Mouse (Mus musculus): ENCODE results near the gene Hmbs. TPM values are rescaled to one million over a fixed set of nuclear protein-coding genes. Genes with fewer than 3 reads are reported as not detected.
"Not testable (repeated sequence)": the region's sequence is repeated elsewhere in the genome, so short reads cannot be mapped to it uniquely, and the experiment has no call there.

The Hmbs gene
- total RNA-seq, 4 experiments from 2014 or later: 24.2 to 26.1 (median 25.2) TPM

- DNase-seq (ENCODE audit: low spot score in 2 of 2): not testable (repeated sequence)
Observed at GRCm38 (mm10) chr9:44325032-44325767, 18.8 kb downstream of the Hmbs start.

GRCm38 (mm10) chr9:44324147-44324546 lies 19.9 kb downstream of the Hmbs start:
- no peak for DNase-seq (ENCODE audit: low spot score in 2 of 2)

DNA sequence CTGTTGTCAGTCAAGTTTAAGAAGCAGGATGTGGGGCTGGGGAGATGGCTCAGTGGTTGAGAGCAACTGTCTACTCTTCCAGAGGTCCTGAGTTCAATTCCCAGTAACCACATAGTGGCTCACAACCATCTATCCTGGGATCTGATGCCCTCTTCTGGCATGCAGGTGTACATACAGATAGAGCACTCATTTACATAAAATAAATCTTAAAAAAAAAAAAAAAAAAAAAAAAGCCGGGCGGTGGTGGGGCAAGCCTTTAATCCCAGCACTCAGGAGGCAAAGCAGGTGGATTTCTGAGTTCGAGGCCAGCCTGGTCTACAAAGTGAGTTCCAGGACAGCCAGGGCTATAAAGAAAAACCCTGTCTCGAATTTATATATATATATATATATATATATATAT lies 20.4 kb downstream of the Hmbs start:
- DNase-seq (ENCODE audit: low spot score in 2 of 2): not testable (repeated sequence)

DNA sequence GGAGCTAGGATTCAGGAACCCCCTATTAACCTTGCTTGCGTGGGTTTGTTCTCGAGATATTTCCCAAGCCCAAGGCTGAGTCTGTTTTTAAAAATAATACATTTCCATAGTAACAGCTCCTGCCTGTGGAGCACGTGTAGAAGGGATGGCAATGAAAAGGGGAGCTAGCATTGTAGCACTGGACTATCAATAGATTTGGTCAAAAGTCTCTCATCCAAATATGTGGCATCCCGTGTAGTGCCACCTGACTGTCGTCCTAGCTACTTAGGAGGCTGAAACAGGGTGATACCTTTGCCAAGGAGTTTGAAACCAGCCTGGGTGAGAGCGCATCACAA lies 23.3 kb downstream of the Hmbs start:
- no peak for DNase-seq (ENCODE audit: low spot score in 2 of 2)

- peak; percentile 86 to 89 for DNase-seq (ENCODE audit: low spot score in 2 of 2)
Observed at GRCm38 (mm10) chr9:44319887-44320798, 23.9 kb downstream of the Hmbs start, which contains the start of gene C2cd2l. C2cd2l (minus strand) TSS chr9:44320285.

DNA sequence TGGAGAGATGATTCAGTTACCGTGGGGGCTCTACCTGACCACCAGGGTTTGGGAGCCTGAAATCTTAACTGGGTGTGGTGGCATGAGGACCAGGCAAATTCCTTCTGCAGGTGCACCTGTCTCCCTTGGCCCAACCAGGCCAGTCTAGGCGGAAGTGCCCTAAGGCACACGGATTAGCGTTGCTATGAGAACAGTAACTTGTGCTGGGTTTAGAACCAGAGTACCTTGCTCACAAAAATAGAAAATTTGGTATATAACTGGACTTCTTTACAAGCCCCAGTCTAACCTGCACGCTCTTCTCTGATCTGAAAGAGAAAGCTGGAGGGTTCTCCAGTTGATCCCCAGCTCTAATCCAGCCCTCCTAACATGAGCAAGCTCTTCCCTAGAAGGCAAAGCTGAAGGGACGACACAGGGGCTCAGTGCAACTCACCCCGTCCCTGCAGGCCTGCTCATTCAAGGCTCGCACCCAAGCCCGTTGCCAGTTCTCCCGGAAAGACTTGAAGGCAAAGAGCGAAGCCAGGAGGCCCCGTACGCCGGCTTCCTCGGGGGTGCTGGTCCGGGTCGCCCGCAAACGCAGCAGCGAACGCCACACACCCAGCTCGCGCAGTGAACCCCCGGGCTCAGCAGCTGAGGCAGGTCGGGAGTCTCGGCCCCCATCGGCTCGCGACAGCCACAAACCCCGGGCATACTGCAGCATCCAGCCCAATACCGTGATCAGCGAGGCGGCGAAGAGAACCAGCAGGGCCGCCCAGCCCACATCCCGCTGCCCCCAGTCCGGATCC lies 24.7 kb downstream of the Hmbs start:
- no peak for DNase-seq (ENCODE audit: low spot score in 2 of 2)

DNA sequence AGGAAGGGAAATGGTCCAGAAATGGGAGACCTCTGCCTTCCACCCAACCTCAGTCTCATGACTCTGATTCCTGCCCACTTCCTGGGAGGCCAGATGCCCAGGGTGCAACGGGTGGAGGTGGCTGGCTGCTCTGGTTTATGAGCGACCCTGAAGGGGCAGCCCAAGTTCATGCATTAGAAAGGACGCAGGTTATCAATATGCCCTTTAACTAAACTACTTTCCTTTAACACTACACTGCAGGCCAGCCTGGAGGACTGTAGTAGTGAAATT lies 25.3 kb downstream of the Hmbs start:
- DNase-seq (ENCODE audit: low spot score in 2 of 2): no peak

- no peak for DNase-seq (ENCODE audit: low spot score in 2 of 2)
Observed at GRCm38 (mm10) chr9:44318076-44318825, 25.8 kb downstream of the Hmbs start.

- no peak for DNase-seq (ENCODE audit: low spot score in 2 of 2)
Observed at GRCm38 (mm10) chr9:44317452-44317851, 26.6 kb downstream of the Hmbs start.

DNA sequence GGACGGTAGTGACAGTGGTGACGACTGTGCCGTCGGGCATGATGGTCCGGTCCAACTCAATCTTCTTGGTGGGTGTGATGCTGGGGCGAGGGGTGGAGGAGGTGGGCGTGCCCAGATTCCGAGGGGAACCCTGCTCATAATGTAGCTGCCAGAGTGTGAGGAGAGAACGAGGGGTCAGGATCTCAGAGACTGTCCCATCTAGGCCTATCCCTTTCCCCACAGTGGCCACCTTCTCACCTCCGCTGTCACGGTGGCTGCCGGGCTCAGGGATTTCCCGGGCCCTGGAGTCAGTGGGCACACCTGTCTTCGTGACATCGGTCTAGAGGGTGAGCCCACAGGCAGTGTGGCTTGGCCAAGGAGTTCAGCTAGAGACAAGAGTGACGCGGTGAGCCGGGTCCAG lies 29.1 kb downstream of the Hmbs start:
- no peak for DNase-seq (ENCODE audit: low spot score in 2 of 2)

DNA sequence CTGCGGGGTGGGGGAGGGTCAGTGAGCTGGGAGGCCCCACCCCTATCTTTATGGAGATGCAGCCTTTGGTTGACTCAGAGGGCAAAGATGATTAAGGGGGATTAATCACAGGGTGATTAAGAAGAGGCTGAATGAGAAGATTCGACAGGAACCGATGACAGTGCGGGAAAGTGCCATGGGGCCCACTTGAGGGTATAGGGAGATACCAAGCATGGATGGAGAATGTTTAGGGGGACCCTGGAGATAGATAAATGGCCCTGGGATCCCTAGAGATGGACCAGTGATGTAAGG lies 29.8 kb downstream of the Hmbs start:
- DNase-seq (ENCODE audit: low spot score in 2 of 2): no peak

GRCm38 (mm10) chr9:44313476-44314256 lies 30.4 kb downstream of the Hmbs start:
- DNase-seq (ENCODE audit: low spot score in 2 of 2): no peak

- DNase-seq (ENCODE audit: low spot score in 2 of 2): no peak
Observed at GRCm38 (mm10) chr9:44311136-44312134, 32.6 kb downstream of the Hmbs start.

- DNase-seq (ENCODE audit: low spot score in 2 of 2): no peak
Observed at GRCm38 (mm10) chr9:44310750-44311135, 33.3 kb downstream of the Hmbs start.

DNA sequence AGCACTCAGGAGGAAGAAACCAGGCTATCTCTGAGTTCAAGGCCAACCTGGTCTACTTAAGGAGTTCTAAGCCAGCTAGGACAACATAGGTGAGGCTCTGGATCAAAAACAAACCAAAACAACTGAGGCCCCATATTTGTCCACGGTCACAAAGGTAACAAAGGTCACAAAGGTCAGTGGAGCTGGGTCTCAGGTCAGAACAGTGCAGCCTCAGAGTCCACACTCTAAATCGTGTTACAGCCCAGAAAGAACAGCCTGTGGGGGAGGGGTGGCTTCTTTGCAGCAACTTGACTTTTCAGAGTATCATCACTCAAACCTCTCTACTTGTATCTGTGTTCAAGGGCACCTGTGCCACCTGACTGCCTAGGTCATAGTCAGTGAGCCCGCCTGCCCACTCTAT lies 34.3 kb downstream of the Hmbs start:
- DNase-seq (ENCODE audit: low spot score in 2 of 2): no peak

- DNase-seq (ENCODE audit: low spot score in 2 of 2): no peak
Observed at GRCm38 (mm10) chr9:44307248-44307647, 36.8 kb downstream of the Hmbs start.

DNA sequence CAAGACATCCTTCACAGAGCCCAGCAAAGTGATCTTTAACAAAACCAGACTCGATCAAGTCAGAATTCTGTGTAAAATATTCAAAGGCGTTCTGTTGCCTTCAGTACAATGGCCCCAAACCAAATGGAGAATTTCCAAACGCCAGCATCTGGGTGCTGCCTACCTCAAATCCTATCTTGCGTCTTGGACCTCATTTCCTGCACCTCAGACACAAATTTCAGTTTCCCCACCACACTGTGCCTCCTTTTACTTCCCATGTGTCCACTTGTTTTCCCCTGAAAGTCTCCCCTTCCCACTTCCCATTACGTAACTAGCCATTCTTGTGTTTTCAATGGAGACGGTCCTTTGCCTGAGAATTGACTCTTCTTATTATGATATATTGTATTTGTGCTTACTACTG lies 37.5 kb downstream of the Hmbs start:
- no peak for DNase-seq (ENCODE audit: low spot score in 2 of 2)

- DNase-seq (ENCODE audit: low spot score in 2 of 2): peak; percentile 95 to 98
Observed at GRCm38 (mm10) chr9:44305466-44306079, 38.5 kb downstream of the Hmbs start, which contains the start of gene Hinfp. Hinfp (minus strand) TSS chr9:44305671.

- not testable (repeated sequence) for DNase-seq (ENCODE audit: low spot score in 2 of 2)
Observed at GRCm38 (mm10) chr9:44300001-44300400, 44.0 kb downstream of the Hmbs start.
